Mouse (Mus musculus): ENCODE measurements around the gene H1f0.

GRCm38 (mm10) chr15:79013382-79013781 lies 14.9 kb upstream of the H1f0 start:
- no peak for TF ChIP-seq CTCF (conservative IDR thresholded peaks at IDR 0.05; ENCODE audit: insufficient read depth, insufficient read length, low read depth, low read length)
- no peak for TF ChIP-seq POLR2A (IDR thresholded peaks at IDR 0.05; ENCODE audit: low read depth, low read length)

All from kidney, adult 2 months (tissue).